Mouse (Mus musculus) right cerebral cortex, postnatal 10 days (tissue): ENCODE data around the gene AA986860.

Experiments
- DNase-seq, 2 experiments: peaks; one replicate each; pipeline ENCODE4 v3.0.0; 2021; ENCODE audit warnings: low spot score in 2 of 2

AA986860 gene

GRCm38 (mm10) chr1:130775691-130776331 is 44.0 kb downstream of the AA986860 start:
- DNase-seq, result no peak

GRCm38 (mm10) chr1:130776645-130777044 is 44.9 kb downstream of the AA986860 start:
- DNase-seq, result no peak

- no peak for DNase-seq
These were observed 48.1 kb downstream of the AA986860 start for GRCm38 (mm10) chr1:130779867-130780266.

- DNase-seq, result peak; percentile 35 to 50
These were observed 52.3 kb downstream of the AA986860 start for GRCm38 (mm10) chr1:130784054-130784453.

- DNase-seq, result no peak
These were observed 55.2 kb downstream of the AA986860 start for GRCm38 (mm10) chr1:130787001-130787400.

GRCm38 (mm10) chr1:130789512-130790451 is 58.0 kb downstream of the AA986860 start:
- no peak for DNase-seq
